Mouse (Mus musculus): ENCODE results near the gene Nol7.

GRCm38 (mm10) chr13:43360534-43360933, 37.7 kb upstream of the Nol7 start:
- TF ChIP-seq EP300 (optimal IDR thresholded peaks at IDR 0.05): no peak
- TF ChIP-seq CTCF (IDR thresholded peaks at IDR 0.05; ENCODE audit: low read depth): no peak
